Mouse (Mus musculus): ENCODE results near the gene Trpm4. TPM values are rescaled to one million over a fixed set of nuclear protein-coding genes. Genes with fewer than 3 reads are reported as not detected.
A peak's percentile ranks its signal among the peaks of the same experiment; 100 is the strongest.

The Trpm4 gene
- polyA plus RNA-seq, 1 experiment from 2014 or later = 11.5 TPM

DNA sequence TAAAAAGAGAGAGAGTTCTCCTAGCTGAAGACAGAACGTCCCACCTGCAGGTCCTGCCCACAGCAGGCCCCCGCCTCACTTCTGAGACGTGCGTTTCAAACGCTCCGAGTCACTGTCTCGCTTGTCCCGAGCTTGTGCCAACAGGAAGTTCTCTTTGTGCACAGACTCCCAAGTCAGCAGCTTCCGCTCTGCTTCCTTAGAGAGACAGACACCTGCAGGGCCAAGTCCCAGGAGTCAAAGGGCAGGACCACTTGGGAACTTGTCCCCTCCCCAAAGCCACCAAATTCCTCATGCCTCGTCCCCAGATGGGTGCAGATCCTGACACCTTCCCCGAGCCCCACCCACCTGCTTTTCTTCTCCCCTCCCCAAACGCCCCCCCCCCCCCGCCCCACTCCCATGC, 28.7 kb downstream of the Trpm4 start:
- 0 out of 2 replicates have a peak, but pooled peaks cover 4% of the 10 kb centered on the region for H3K27me3 ChIP-seq

DNA sequence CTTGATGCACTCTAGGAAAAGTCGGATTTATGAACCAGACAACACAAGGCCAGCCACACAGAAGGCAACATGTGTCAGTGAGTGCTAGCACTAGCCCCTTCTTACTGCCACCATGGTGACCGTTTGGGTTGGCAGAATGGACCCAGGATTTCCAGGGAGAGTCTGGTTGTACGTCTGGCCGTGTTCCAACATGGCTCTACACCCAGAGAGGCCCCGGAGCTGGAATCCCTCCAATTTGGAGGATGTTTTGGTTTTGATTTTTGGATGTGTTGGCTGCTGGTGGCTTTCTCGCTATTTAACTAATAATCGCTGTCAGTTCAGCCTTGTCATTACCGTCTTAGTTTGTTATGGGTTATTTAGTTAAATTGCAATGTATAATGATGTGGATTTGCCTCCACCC, 31.0 kb downstream of the Trpm4 start:
- Histone ChIP-seq H3K4me2 (replicated peaks) (no peak overlapping the region), H3K27ac (no peak overlapping the region), H3K9ac (no peak overlapping the region), H3K4me1 (peaks cover 14% of the 10 kb centered on the region; the same call in 1 of the 2 replicates), H3K27me3 (peaks cover 12% of the 10 kb centered on the region; the same call in 1 of the 2 replicates), H3K9me3 (replicated peaks) (no peaks in the 10 kb centered on the region), H3K4me3 (no peak overlapping the region), H3K36me3 (no peaks in the 10 kb centered on the region)
- ATAC-seq (ENCODE audit: low FRiP score) = no peak
- WGBS = 80% methylated on average over 8 of the region's 8 CpGs

More for the DNA sequence above, 28.7 kb downstream of the Trpm4 start:
- H3K27ac ChIP-seq = no peak overlapping the region
- H3K9ac ChIP-seq = peak overlapping the region; percentile 46; the same call in 1 of the 2 replicates
- no peaks in the 10 kb centered on the region for H3K9me3 ChIP-seq (replicated peaks)
- 0 out of 2 replicates have a peak, but pooled peaks have one; percentile 33 for ATAC-seq (ENCODE audit: low FRiP score)
- WGBS = 18% methylated on average over 11 of the region's 13 CpGs
- peaks cover 14% of the 10 kb centered on the region; the same call in 1 of the 2 replicates for H3K4me1 ChIP-seq
- peak overlapping the region; percentile 53 for H3K4me2 ChIP-seq (replicated peaks)
- H3K4me3 ChIP-seq = peak overlapping the region; percentile 23
- no peaks in the 10 kb centered on the region for H3K36me3 ChIP-seq

DNA sequence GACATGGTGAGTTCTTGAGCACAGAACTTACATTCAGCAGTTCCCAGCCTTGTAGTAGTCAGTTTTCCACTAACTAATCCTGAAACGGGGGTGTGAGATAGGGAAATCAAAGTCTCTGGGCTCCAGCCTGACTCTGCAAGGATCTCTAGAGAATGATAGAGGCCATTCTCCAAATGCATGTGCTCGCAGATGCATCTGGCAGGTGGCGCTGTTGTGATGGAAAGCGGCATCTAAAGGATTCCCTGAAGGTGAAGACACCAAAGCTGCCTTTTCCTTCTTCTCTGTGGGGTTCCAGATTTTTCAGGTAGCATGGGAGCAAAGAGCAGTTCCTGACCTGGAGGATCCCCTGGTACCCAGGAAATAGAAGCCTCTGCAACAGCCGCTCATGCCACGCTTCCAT, 33.3 kb downstream of the Trpm4 start:
- Histone ChIP-seq H3K27ac (no peak overlapping the region), H3K4me3 (no peak overlapping the region), H3K27me3 (peaks cover 12% of the 10 kb centered on the region; the same call in 1 of the 2 replicates), H3K9me3 (replicated peaks) (no peaks in the 10 kb centered on the region), H3K9ac (0 out of 2 replicates have a peak overlapping the region, but pooled peaks have one; percentile 15), H3K4me1 (peaks cover 12% of the 10 kb centered on the region; the same call in 1 of the 2 replicates), H3K4me2 (replicated peaks) (no peak overlapping the region), H3K36me3 (no peaks in the 10 kb centered on the region)
- WGBS = 18% methylated on average over 6 of the region's 6 CpGs
- peak; percentile 10; the same call in 1 of the 2 replicates for ATAC-seq (ENCODE audit: low FRiP score)

GRCm38 (mm10) chr7:45299752-45300151, 33.8 kb downstream of the Trpm4 start:
- H3K27ac ChIP-seq = no peak overlapping the region
- peaks cover 6% of the 10 kb centered on the region; the same call in 1 of the 2 replicates for H3K4me1 ChIP-seq
- H3K9me3 ChIP-seq (replicated peaks) = no peaks in the 10 kb centered on the region
- H3K27me3 ChIP-seq = peaks cover 12% of the 10 kb centered on the region; the same call in 1 of the 2 replicates
- no peak overlapping the region for H3K4me2 ChIP-seq (replicated peaks)
- peak; percentile 72; the same call in 1 of the 2 replicates for ATAC-seq (ENCODE audit: low FRiP score)
- H3K9ac ChIP-seq = peak overlapping the region; percentile 1; the same call in 1 of the 2 replicates
- H3K4me3 ChIP-seq = no peak overlapping the region
- no peaks in the 10 kb centered on the region for H3K36me3 ChIP-seq
- 13% methylated on average over 5 of the region's 5 CpGs for WGBS

GRCm38 (mm10) chr7:45297563-45297962, 36.0 kb downstream of the Trpm4 start:
- no peak for ATAC-seq (ENCODE audit: low FRiP score)
- 70% methylated on average over 3 of the region's 3 CpGs for WGBS

DNA sequence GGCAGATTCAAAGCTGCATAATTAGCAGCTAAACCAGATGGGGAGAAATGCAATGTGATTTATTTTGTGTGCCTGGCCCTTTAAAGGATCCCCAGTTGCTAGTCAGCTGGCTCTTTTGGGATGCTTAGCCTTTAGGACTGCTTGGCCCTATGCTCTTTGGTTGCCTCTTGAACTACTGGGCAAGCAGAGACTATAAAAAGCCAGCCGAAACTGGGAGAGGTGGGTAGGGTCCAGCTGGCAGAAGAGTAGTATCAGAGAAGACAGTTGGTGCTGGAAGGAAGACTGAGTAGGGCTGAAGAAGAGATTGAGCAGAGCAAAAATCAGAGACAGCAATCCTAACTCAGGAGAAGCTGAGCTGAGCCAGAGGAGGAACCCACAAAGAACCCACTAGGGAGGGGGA, 37.0 kb downstream of the Trpm4 start:
- Histone ChIP-seq H3K4me1 (peaks cover 6% of the 10 kb centered on the region; the same call in 1 of the 2 replicates), H3K27ac (no peak overlapping the region), H3K27me3 (peaks cover 18% of the 10 kb centered on the region), H3K4me2 (replicated peaks) (no peak overlapping the region), H3K36me3 (no peaks in the 10 kb centered on the region), H3K4me3 (no peak overlapping the region), H3K9ac (no peak overlapping the region), H3K9me3 (replicated peaks) (no peaks in the 10 kb centered on the region)
- 91% methylated on average over 1 of the region's 1 CpGs for WGBS
- no peak for ATAC-seq (ENCODE audit: low FRiP score)

More at GRCm38 (mm10) chr7:45297563-45297962, 36.0 kb downstream of the Trpm4 start:
- peaks cover 18% of the 10 kb centered on the region for H3K27me3 ChIP-seq
- H3K4me2 ChIP-seq (replicated peaks) = no peak overlapping the region
- H3K27ac ChIP-seq = no peak overlapping the region
- peaks cover 6% of the 10 kb centered on the region; the same call in 1 of the 2 replicates for H3K4me1 ChIP-seq
- no peak overlapping the region for H3K4me3 ChIP-seq
- H3K9ac ChIP-seq = no peak overlapping the region
- no peaks in the 10 kb centered on the region for H3K36me3 ChIP-seq
- H3K9me3 ChIP-seq (replicated peaks) = no peaks in the 10 kb centered on the region

GRCm38 (mm10) chr7:45286486-45286885, 47.1 kb downstream of the Trpm4 start:
- Histone ChIP-seq H3K9ac (no peak overlapping the region), H3K27ac (no peak overlapping the region), H3K4me2 (replicated peaks) (no peak overlapping the region), H3K4me1 (no peaks in the 10 kb centered on the region), H3K4me3 (no peak overlapping the region), H3K9me3 (replicated peaks) (no peaks in the 10 kb centered on the region), H3K27me3 (no peaks in the 10 kb centered on the region), H3K36me3 (no peaks in the 10 kb centered on the region)
- 84% methylated on average over 13 of the region's 13 CpGs for WGBS
- no peak for ATAC-seq (ENCODE audit: low FRiP score)

DNA sequence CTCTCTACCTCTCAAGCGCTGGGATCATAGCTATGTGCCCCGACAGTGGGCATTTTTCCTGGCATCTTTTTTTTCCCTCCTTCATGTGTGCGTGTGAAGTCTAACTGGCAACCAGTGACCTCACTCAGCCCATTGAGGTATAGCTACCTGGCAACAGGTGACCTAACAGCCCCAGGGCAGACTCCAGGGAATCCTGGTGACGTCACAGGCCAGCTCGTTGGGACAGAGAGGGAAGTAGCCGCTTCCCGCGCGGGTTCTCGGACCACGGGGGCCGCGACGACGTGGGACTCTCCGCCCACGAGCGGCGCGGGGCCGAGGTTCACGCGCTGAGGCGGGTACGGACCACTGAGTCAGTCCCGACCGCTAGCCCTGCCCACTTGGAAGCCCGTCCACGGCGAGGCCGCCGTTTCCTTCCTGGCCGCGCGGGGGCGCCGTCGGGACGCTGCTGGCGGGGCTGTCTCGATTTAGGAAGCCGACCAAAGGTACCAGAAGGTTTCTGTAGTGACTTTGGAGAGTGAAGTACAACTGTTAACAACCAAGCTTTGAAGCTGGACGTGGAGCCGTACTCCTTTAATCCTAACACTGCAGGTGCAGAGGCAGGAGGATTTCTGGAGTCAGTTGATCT, 56.3 kb downstream of the Trpm4 start, which contains the start of gene Slc6a21:
Gene Slc6a21 (plus strand): TSS at position 378 of the 625 bp plus-strand sequence.
- peak within 1 kb of the TSS; percentile 26 for H3K4me3 ChIP-seq
- H3K27me3 ChIP-seq = peaks cover 5% of the 10 kb centered on the region; the same call in 1 of the 2 replicates
- whole genome bisulfite sequencing = 7% methylated on average over 44 of the region's 44 CpGs
- H3K9ac ChIP-seq = no peak within 1 kb of the TSS
- H3K27ac ChIP-seq = no peak within 1 kb of the TSS
- H3K9me3 ChIP-seq (replicated peaks) = no peaks in the 10 kb centered on the region
- no peaks in the 10 kb centered on the region for H3K36me3 ChIP-seq
- H3K4me1 ChIP-seq = peaks cover 2% of the 10 kb centered on the region; the same call in 1 of the 2 replicates
- no peak for ATAC-seq (ENCODE audit: low FRiP score)
- peak within 1 kb of the TSS; percentile 50 for H3K4me2 ChIP-seq (replicated peaks)

DNA sequence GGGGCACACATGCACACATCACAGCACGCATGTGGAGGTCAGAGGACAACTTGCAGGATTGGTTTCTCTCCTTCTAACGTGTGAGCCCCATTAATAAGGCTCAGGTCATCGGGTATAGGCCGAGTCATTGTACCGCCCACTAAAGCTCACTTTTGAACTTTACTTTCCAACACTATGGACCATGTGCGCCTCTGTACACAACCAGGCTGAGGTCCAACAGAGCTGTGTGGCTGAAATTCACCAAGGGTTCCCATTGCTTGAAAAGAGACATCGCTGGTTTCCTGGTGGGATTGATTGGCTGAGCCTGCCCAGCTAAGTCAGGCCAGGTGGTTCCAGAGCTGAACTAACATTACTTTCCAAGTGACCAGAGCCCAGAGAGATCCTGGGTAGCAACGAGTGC, 59.9 kb downstream of the Trpm4 start:
- Histone ChIP-seq H3K9me3 (replicated peaks) (no peaks in the 10 kb centered on the region), H3K27ac (no peak overlapping the region), H3K9ac (no peak overlapping the region), H3K4me2 (replicated peaks) (no peak overlapping the region), H3K4me1 (peaks cover 2% of the 10 kb centered on the region; the same call in 1 of the 2 replicates), H3K4me3 (no peak overlapping the region), H3K36me3 (no peaks in the 10 kb centered on the region), H3K27me3 (peaks cover 10% of the 10 kb centered on the region; the same call in 1 of the 2 replicates)
- ATAC-seq (ENCODE audit: low FRiP score) = no peak
- 94% methylated on average over 8 of the region's 8 CpGs for WGBS

- ATAC-seq (ENCODE audit: low FRiP score) = no peak
- Histone ChIP-seq H3K27me3 (peaks cover 17% of the 10 kb centered on the region; the same call in 1 of the 2 replicates), H3K4me1 (peaks cover 2% of the 10 kb centered on the region; the same call in 1 of the 2 replicates), H3K4me3 (no peak overlapping the region), H3K9ac (no peak overlapping the region), H3K4me2 (replicated peaks) (no peak overlapping the region), H3K9me3 (replicated peaks) (no peaks in the 10 kb centered on the region), H3K36me3 (no peaks in the 10 kb centered on the region), H3K27ac (no peak overlapping the region)
- 69% methylated on average over 10 of the region's 10 CpGs for WGBS
Observed at GRCm38 (mm10) chr7:45272786-45273412, 60.7 kb downstream of the Trpm4 start.

DNA sequence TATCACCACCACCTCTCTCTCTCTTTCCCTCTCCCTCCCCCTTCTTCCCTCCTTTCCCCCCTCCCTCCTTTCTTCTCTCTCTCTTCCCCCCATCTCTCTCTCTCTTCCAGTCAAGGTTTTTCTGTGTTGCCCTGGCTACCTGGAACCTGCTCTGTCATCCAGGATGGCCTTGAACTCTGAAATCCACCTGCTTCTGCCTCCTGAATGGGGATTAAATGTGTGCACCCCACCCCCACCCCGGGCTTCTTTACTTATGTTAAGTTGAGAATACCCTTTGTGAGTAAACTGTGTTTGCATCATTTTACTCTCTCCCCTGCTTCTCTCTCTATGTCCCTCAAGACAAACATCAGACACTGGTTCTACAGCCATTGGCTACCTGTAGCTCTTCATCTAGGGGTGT, 68.1 kb downstream of the Trpm4 start:
- Histone ChIP-seq H3K4me3 (no peak overlapping the region), H3K27ac (no peak overlapping the region), H3K4me2 (replicated peaks) (no peak overlapping the region), H3K9me3 (replicated peaks) (no peaks in the 10 kb centered on the region), H3K9ac (no peak overlapping the region), H3K36me3 (no peaks in the 10 kb centered on the region), H3K27me3 (peaks cover 19% of the 10 kb centered on the region; the same call in 1 of the 2 replicates), H3K4me1 (0 out of 2 replicates have a peak, but pooled peaks cover 2% of the 10 kb centered on the region)
- ATAC-seq (ENCODE audit: low FRiP score) = no peak
- WGBS = 76% methylated on average over 1 of the region's 1 CpGs

- Histone ChIP-seq H3K4me2 (replicated peaks) (no peak overlapping the region), H3K27me3 (peaks cover 16% of the 10 kb centered on the region; the same call in 1 of the 2 replicates), H3K36me3 (no peaks in the 10 kb centered on the region), H3K27ac (no peak overlapping the region), H3K4me1 (0 out of 2 replicates have a peak, but pooled peaks cover 2% of the 10 kb centered on the region), H3K9me3 (replicated peaks) (no peaks in the 10 kb centered on the region), H3K9ac (no peak overlapping the region), H3K4me3 (no peak overlapping the region)
- no peak for ATAC-seq (ENCODE audit: low FRiP score)
- WGBS = 80% methylated on average over 3 of the region's 3 CpGs
Observed at GRCm38 (mm10) chr7:45264348-45264747, 69.2 kb downstream of the Trpm4 start.
